Mouse (Mus musculus): ENCODE data around the gene Ly6g6e.

Ly6g6e gene

GRCm38 (mm10) chr17:35102299-35102698, 25.6 kb downstream of the Ly6g6e start:
- in situ Hi-C loops (cut with MseI, MboI) = loop anchor here in 1 of 2 experiments (25.0 kb wide), 1 partner anchor 90 kb away; the partner anchor contains the start of genes Vars and Vwa7

- in situ Hi-C loops (cut with MseI, MboI) = loop anchor here in 1 of 2 experiments (25.0 kb wide), 1 partner anchor 91 kb away; the partner anchor contains the start of genes Vars and Vwa7
Measured at GRCm38 (mm10) chr17:35103221-35103690, 26.6 kb downstream of the Ly6g6e start.

GRCm38 (mm10) chr17:35104079-35104478, 27.4 kb downstream of the Ly6g6e start:
- in situ Hi-C loops (cut with MseI, MboI) = loop anchor here in 1 of 2 experiments (25.0 kb wide), 1 partner anchor 92 kb away; the partner anchor contains the start of genes Vars and Vwa7

- in situ Hi-C loops (cut with MseI, MboI) = loop anchor here (5.0 to 25.0 kb wide), 2 partner anchors 82 to 92 kb away; partner anchors contain the start of genes Vars (in 1 of the 2) and Vwa7 (in 1 of the 2)
Measured at GRCm38 (mm10) chr17:35104754-35105153, 28.1 kb downstream of the Ly6g6e start.

GRCm38 (mm10) chr17:35105740-35106389, 29.2 kb downstream of the Ly6g6e start:
- in situ Hi-C loops (cut with MseI, MboI) = loop anchor here (5.0 to 25.0 kb wide), 2 partner anchors 84 to 94 kb away; partner anchors contain the start of genes Vars (in 1 of the 2) and Vwa7 (in 1 of the 2)

GRCm38 (mm10) chr17:35106522-35106921, 29.8 kb downstream of the Ly6g6e start:
- in situ Hi-C loops (cut with MseI, MboI) = loop anchor here (5.0 to 25.0 kb wide), 2 partner anchors 84 to 94 kb away; partner anchors contain the start of genes Vars (in 1 of the 2) and Vwa7 (in 1 of the 2)

GRCm38 (mm10) chr17:35108097-35108496, 31.4 kb downstream of the Ly6g6e start, which contains the start of gene Ly6g5c:
TSS of gene Ly6g5c (plus strand) at chr17:35108279.
- in situ Hi-C loops (cut with MseI, MboI) = loop anchor here (5.0 to 25.0 kb wide), 2 partner anchors 86 to 96 kb away; partner anchors contain the start of genes Vars (in 1 of the 2) and Vwa7 (in 1 of the 2)

- in situ Hi-C loops (cut with MseI, MboI) = loop anchor here in 1 of 2 experiments (25.0 kb wide), 1 partner anchor 99 kb away; the partner anchor contains the start of genes Vars and Vwa7
Measured at GRCm38 (mm10) chr17:35111774-35112173, 35.1 kb downstream of the Ly6g6e start.

- in situ Hi-C loops (cut with MseI, MboI) = loop anchor here in 1 of 2 experiments (25.0 kb wide), 1 partner anchor 103 kb away; the partner anchor contains the start of genes Vars and Vwa7
Measured at GRCm38 (mm10) chr17:35115046-35116019, 38.6 kb downstream of the Ly6g6e start, which contains the start of gene Ly6g5b. TSS of gene Ly6g5b (minus strand) at chr17:35115428.

GRCm38 (mm10) chr17:35120745-35121142, 44.0 kb downstream of the Ly6g6e start:
- in situ Hi-C loops (cut with MseI, MboI) = loop anchor here in 1 of 2 experiments (25.0 kb wide), 1 partner anchor 108 kb away; the partner anchor contains the start of genes Vars and Vwa7

- in situ Hi-C loops (cut with MseI, MboI) = loop anchor here in 1 of 2 experiments (25.0 kb wide), 1 partner anchor 109 kb away; the partner anchor contains the start of genes Vars and Vwa7
Measured at GRCm38 (mm10) chr17:35121143-35121799, 44.6 kb downstream of the Ly6g6e start, which contains the start of gene Gpank1. TSS of gene Gpank1 (plus strand) at chr17:35121455.

- in situ Hi-C loops (cut with MseI, MboI) = loop anchor here in 1 of 2 experiments (25.0 kb wide), 1 partner anchor 110 kb away; the partner anchor contains the start of genes Vars and Vwa7
Measured at GRCm38 (mm10) chr17:35121871-35122303, 45.2 kb downstream of the Ly6g6e start, which contains the start of gene Csnk2b. TSS of gene Csnk2b (minus strand) at chr17:35122053.

GRCm38 (mm10) chr17:35123287-35123686, 46.6 kb downstream of the Ly6g6e start:
- in situ Hi-C loops (cut with MseI, MboI) = loop anchor here in 1 of 2 experiments (25.0 kb wide), 1 partner anchor 111 kb away; the partner anchor contains the start of genes Vars and Vwa7

GRCm38 (mm10) chr17:35124261-35124896, 47.7 kb downstream of the Ly6g6e start:
- in situ Hi-C loops (cut with MseI, MboI) = loop anchor here in 1 of 2 experiments (25.0 kb wide), 1 partner anchor 112 kb away; the partner anchor contains the start of genes Vars and Vwa7

GRCm38 (mm10) chr17:35125081-35125480, 48.4 kb downstream of the Ly6g6e start:
- in situ Hi-C loops (cut with MseI, MboI) = no loop called here

GRCm38 (mm10) chr17:35125578-35125977, 48.9 kb downstream of the Ly6g6e start:
- in situ Hi-C loops (cut with MseI, MboI) = no loop called here

- in situ Hi-C loops (cut with MseI, MboI) = no loop called here
Measured at GRCm38 (mm10) chr17:35126206-35126611, 49.5 kb downstream of the Ly6g6e start, which contains the start of gene D17H6S53E. TSS of gene D17H6S53E (plus strand) at chr17:35126373.

GRCm38 (mm10) chr17:35127017-35127416, 50.3 kb downstream of the Ly6g6e start:
- in situ Hi-C loops (cut with MseI, MboI) = no loop called here
